Mouse (Mus musculus): Measurements from ENCODE around the gene Myrip. TPM values are rescaled to one million over a fixed set of nuclear protein-coding genes. Genes with fewer than 3 reads are reported as not detected.
"Not testable (repeated sequence)": the region's sequence is repeated elsewhere in the genome, so short reads cannot be mapped to it uniquely, and the experiment has no call there.

Gene Myrip
- polyA plus RNA-seq, 1 experiment from 2014 or later: 0.07 TPM

DNA sequence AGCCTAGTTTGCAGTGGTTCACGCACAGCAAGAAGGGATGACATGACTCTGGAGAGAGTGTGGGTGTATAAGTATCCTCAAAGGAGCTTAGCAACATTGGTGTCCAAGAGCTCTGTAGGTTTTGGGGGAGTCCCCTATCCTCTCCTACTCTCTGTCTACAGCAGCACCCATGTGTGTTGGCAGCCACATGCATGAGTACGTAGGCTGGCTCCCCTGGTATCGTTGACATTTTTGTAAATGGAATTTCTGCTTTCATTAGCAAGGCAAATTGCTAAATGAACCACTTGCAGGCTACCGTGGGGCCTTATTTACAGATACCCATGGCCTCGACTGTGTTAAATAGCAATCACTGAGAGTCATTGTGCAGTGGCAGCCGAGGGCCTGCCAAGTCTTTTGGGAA is 71.0 kb downstream of the Myrip start:
- WGBS: 85% methylated on average over 6 of the region's 6 CpGs
- no peak overlapping the region for H3K9ac ChIP-seq (ENCODE audit: low read length)
- DNase-seq (ENCODE audit: low spot score): no peak

DNA sequence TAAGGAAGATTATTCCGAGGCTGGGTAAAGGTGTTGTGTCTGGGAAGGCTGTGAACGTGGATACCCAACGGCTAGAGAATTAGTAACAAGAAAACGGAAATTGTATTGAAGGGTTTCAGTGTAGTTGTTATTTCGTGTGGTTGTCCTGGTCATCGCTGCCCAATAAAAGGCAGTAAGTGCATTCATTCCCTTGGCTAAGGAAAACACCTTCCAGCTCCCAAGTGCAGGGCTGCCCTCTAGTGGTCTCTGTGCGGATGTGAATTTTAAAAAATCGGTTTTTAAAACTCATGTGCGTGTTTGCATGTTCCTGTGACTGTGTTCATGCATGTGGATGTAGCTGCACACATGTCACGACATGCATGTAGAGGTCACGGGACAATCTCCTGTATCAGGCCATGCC is 76.4 kb downstream of the Myrip start:
- 36% methylated on average over 11 of the region's 11 CpGs for WGBS
- no peaks in the 10 kb centered on the region for H3K9me3 ChIP-seq (ENCODE audit: control insufficient read depth, low read length)
- no peaks in the 10 kb centered on the region for H3K27me3 ChIP-seq (ENCODE audit: control insufficient read depth, insufficient read depth, low read length)
- H3K36me3 ChIP-seq (ENCODE audit: control insufficient read depth, insufficient read depth, low read length): no peaks in the 10 kb centered on the region
- H3K4me3 ChIP-seq (ENCODE audit: low read depth, low read length): no peak overlapping the region
- H3K27ac ChIP-seq (replicated peaks; ENCODE audit: low read depth, low read length): no peak overlapping the region
- ATAC-seq (ENCODE audit: insufficient number of reproducible peaks, low FRiP score, low TSS enrichment, low read depth) (no peak), DNase-seq (ENCODE audit: low spot score) (peak; percentile 61)
- H3K4me2 ChIP-seq (ENCODE audit: low read depth, severe bottlenecking): no peak overlapping the region
- no peak overlapping the region for H3K9ac ChIP-seq (ENCODE audit: low read length)
- H3K4me1 ChIP-seq (ENCODE audit: control insufficient read depth, insufficient read depth, low read length): no peaks in the 10 kb centered on the region

More for the DNA sequence above, 71.0 kb downstream of the Myrip start:
- Histone ChIP-seq H3K9me3 (ENCODE audit: control insufficient read depth, low read length) (no peaks in the 10 kb centered on the region), H3K27me3 (ENCODE audit: control insufficient read depth, insufficient read depth, low read length) (no peaks in the 10 kb centered on the region), H3K4me1 (ENCODE audit: control insufficient read depth, insufficient read depth, low read length) (no peaks in the 10 kb centered on the region), H3K36me3 (ENCODE audit: control insufficient read depth, insufficient read depth, low read length) (no peaks in the 10 kb centered on the region), H3K4me3 (ENCODE audit: low read depth, low read length) (no peak overlapping the region), H3K27ac (replicated peaks; ENCODE audit: low read depth, low read length) (no peak overlapping the region), H3K4me2 (ENCODE audit: low read depth, severe bottlenecking) (no peak overlapping the region)
- ATAC-seq (ENCODE audit: insufficient number of reproducible peaks, low FRiP score, low TSS enrichment, low read depth): no peak

DNA sequence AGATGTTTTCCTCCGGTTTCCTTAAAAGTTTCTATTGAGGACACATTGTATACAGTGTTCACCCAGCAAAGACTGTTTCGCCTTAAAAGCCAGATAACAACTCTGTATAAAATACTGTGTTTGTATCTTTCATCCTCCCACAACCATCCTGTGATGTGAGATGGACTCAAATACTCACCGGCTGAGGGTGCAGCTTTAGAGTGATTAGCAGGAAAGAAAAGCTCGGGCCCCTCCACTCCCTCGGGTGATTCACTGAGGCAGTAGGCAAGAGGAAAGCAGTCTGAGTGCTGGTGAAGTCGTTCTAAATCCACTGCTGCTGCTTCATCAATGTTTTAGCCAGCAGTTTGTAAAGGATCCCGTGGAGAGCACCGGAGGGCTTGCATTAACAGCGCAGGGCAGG is 93.9 kb downstream of the Myrip start:
- Histone ChIP-seq H3K4me2 (ENCODE audit: low read depth, severe bottlenecking) (no peak overlapping the region), H3K27me3 (ENCODE audit: control insufficient read depth, insufficient read depth, low read length) (no peaks in the 10 kb centered on the region), H3K9me3 (ENCODE audit: control insufficient read depth, low read length) (no peaks in the 10 kb centered on the region), H3K27ac (replicated peaks; ENCODE audit: low read depth, low read length) (no peak overlapping the region), H3K9ac (ENCODE audit: low read length) (no peak overlapping the region), H3K36me3 (ENCODE audit: control insufficient read depth, insufficient read depth, low read length) (no peaks in the 10 kb centered on the region), H3K4me1 (ENCODE audit: control insufficient read depth, insufficient read depth, low read length) (no peaks in the 10 kb centered on the region), H3K4me3 (ENCODE audit: low read depth, low read length) (no peak overlapping the region)
- ATAC-seq (ENCODE audit: insufficient number of reproducible peaks, low FRiP score, low TSS enrichment, low read depth) (no peak), DNase-seq (ENCODE audit: low spot score) (no peak)
- WGBS: 50% methylated on average over 9 of the region's 9 CpGs

DNA sequence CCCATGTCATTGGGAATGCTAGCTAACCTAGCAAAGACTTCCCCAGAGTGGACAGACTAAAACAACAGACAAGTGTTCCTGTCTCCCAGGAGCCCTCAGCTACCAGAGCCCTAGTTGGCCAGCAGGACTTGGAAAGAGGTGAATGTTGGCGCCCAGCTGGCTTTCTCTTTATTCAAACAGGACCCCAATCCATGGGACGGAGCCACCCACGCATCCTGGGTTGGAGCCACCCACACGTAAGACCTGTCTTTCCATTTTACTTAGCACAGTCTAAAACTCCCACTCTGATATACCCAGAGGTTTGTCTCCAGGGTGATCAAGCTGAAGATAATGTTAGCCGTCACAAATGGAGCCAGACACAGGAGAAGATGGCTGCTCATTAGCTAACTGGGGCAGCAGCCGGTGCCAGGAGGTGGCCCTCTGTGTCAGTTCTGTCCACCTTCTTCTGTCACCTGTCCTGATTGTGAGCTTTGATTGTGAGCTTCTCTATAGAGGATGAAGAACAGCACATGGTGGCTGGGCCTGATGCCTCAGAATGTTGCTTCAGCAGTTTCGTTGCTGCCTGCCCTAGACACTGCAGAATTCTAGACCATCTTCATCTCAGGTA is 95.4 kb downstream of the Myrip start:
- no peak overlapping the region for H3K27ac ChIP-seq (replicated peaks; ENCODE audit: low read depth, low read length)
- 92% methylated on average over 7 of the region's 7 CpGs for WGBS

DNA sequence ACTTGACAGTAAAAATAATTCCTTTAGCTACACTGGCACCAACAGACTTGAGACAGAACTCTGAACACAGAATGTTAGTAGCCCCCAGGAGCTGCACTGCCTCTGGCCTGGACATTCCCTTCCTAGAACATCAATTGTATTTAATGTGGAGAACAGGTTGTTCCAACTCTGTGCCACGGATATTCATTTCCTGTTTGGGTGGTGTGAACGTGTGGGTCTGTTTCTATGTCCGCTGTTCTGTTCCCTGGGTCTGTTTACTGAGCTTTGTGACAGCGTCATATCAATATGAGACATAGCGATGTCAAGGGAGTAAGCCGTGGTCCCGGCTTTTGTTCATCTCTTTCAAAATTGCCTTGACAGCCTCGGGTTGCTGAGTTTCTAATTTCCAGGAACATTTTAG is 97.0 kb downstream of the Myrip start:
- no peak overlapping the region for H3K27ac ChIP-seq (replicated peaks; ENCODE audit: low read depth, low read length)
- no peaks in the 10 kb centered on the region for H3K27me3 ChIP-seq (ENCODE audit: control insufficient read depth, insufficient read depth, low read length)
- 86% methylated on average over 8 of the region's 8 CpGs for WGBS
- no peaks in the 10 kb centered on the region for H3K4me1 ChIP-seq (ENCODE audit: control insufficient read depth, insufficient read depth, low read length)
- no peak overlapping the region for H3K9ac ChIP-seq (ENCODE audit: low read length)
- no peak for DNase-seq (ENCODE audit: low spot score)
- no peak overlapping the region for H3K4me2 ChIP-seq (ENCODE audit: low read depth, severe bottlenecking)
- no peaks in the 10 kb centered on the region for H3K9me3 ChIP-seq (ENCODE audit: control insufficient read depth, low read length)
- no peaks in the 10 kb centered on the region for H3K36me3 ChIP-seq (ENCODE audit: control insufficient read depth, insufficient read depth, low read length)
- ATAC-seq (ENCODE audit: insufficient number of reproducible peaks, low FRiP score, low TSS enrichment, low read depth): no peak
- no peak overlapping the region for H3K4me3 ChIP-seq (ENCODE audit: low read depth, low read length)

More for the DNA sequence above, 95.4 kb downstream of the Myrip start:
- ATAC-seq (ENCODE audit: insufficient number of reproducible peaks, low FRiP score, low TSS enrichment, low read depth) (no peak), DNase-seq (ENCODE audit: low spot score) (no peak)
- H3K9me3 ChIP-seq (ENCODE audit: control insufficient read depth, low read length): no peaks in the 10 kb centered on the region
- H3K27me3 ChIP-seq (ENCODE audit: control insufficient read depth, insufficient read depth, low read length): no peaks in the 10 kb centered on the region
- no peak overlapping the region for H3K9ac ChIP-seq (ENCODE audit: low read length)
- H3K36me3 ChIP-seq (ENCODE audit: control insufficient read depth, insufficient read depth, low read length): no peaks in the 10 kb centered on the region
- no peak overlapping the region for H3K4me3 ChIP-seq (ENCODE audit: low read depth, low read length)
- no peak overlapping the region for H3K4me2 ChIP-seq (ENCODE audit: low read depth, severe bottlenecking)
- no peaks in the 10 kb centered on the region for H3K4me1 ChIP-seq (ENCODE audit: control insufficient read depth, insufficient read depth, low read length)

DNA sequence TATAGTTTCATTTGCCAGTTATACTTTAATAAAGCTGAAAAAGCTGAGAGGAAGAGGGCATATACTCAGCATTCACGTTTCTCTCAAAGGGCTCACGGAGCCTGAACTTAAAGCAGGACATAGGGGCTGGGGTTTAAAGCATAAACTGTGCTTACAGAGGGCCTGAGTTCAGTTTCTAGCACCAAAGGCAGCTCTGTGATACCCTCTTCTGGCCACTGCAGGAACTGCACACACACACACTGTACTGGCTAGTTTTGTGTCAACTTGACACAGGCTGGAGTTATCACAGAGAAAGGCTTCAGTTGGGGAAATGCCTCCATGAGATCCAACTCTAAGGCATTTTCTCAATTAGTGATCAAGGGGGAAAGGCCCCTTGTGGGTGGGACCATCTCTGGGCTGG is 98.2 kb downstream of the Myrip start:
- WGBS: 88% methylated on average over 2 of the region's 2 CpGs
- not testable (repeated sequence) for DNase-seq (ENCODE audit: low spot score); H3K4me2 ChIP-seq (ENCODE audit: low read depth, severe bottlenecking); ATAC-seq (ENCODE audit: insufficient number of reproducible peaks, low FRiP score, low TSS enrichment, low read depth); H3K9ac ChIP-seq (ENCODE audit: low read length); H3K36me3 ChIP-seq (ENCODE audit: control insufficient read depth, insufficient read depth, low read length); H3K27ac ChIP-seq (replicated peaks; ENCODE audit: low read depth, low read length); H3K9me3 ChIP-seq (ENCODE audit: control insufficient read depth, low read length); H3K27me3 ChIP-seq (ENCODE audit: control insufficient read depth, insufficient read depth, low read length); H3K4me1 ChIP-seq (ENCODE audit: control insufficient read depth, insufficient read depth, low read length); H3K4me3 ChIP-seq (ENCODE audit: low read depth, low read length)

DNA sequence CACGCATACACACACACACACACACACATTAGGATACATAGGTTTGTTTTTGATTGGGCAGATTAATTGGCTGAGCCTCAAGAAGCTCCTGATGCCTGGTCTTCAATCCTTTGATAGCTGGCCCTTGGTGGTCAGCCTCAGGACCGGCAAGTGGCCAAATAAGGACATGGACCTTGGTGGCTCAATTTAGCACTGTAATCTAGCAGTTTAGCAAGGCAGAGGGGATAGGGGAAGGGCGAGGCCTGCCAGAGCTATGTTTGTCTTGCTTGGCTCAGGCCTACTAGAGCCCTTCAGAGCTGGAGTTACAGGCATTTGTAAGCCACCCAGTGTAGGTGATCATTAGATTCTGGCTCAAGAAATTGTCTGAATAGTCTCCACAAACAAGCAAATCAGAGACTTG is 101.1 kb downstream of the Myrip start:
- H3K4me2 ChIP-seq (ENCODE audit: low read depth, severe bottlenecking): no peak overlapping the region
- no peaks in the 10 kb centered on the region for H3K27me3 ChIP-seq (ENCODE audit: control insufficient read depth, insufficient read depth, low read length)
- H3K4me1 ChIP-seq (ENCODE audit: control insufficient read depth, insufficient read depth, low read length): no peaks in the 10 kb centered on the region
- H3K4me3 ChIP-seq (ENCODE audit: low read depth, low read length): no peak overlapping the region
- 78% methylated on average over 3 of the region's 3 CpGs for WGBS
- no peak overlapping the region for H3K27ac ChIP-seq (replicated peaks; ENCODE audit: low read depth, low read length)
- H3K9me3 ChIP-seq (ENCODE audit: control insufficient read depth, low read length): no peaks in the 10 kb centered on the region
- H3K36me3 ChIP-seq (ENCODE audit: control insufficient read depth, insufficient read depth, low read length): no peaks in the 10 kb centered on the region
- ATAC-seq (ENCODE audit: insufficient number of reproducible peaks, low FRiP score, low TSS enrichment, low read depth) (no peak), DNase-seq (ENCODE audit: low spot score) (no peak)
- no peak overlapping the region for H3K9ac ChIP-seq (ENCODE audit: low read length)

DNA sequence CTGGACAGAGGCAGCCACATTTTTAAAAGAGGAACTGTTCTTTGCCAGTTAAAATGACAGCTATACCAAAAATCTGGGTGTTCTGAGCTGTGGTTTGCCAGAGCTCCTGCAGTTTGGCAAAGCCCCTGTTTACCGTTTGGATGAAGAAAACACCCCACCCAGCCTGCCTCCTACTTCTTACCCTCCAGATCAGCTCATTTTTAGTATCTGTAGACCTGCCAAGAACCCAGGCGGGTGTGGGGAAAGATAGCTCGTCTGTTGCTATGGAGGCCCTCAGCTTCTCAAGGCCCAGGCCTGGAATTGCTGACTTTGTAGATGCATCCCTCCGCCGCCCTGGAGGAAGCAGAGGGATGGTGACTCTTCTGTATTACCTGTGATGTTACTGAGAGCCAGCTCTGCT is 102.3 kb downstream of the Myrip start:
- Histone ChIP-seq H3K4me2 (ENCODE audit: low read depth, severe bottlenecking) (no peak overlapping the region), H3K4me3 (ENCODE audit: low read depth, low read length) (no peak overlapping the region), H3K9me3 (ENCODE audit: control insufficient read depth, low read length) (no peaks in the 10 kb centered on the region), H3K9ac (ENCODE audit: low read length) (no peak overlapping the region), H3K4me1 (ENCODE audit: control insufficient read depth, insufficient read depth, low read length) (no peaks in the 10 kb centered on the region), H3K27ac (replicated peaks; ENCODE audit: low read depth, low read length) (no peak overlapping the region), H3K27me3 (ENCODE audit: control insufficient read depth, insufficient read depth, low read length) (no peaks in the 10 kb centered on the region), H3K36me3 (ENCODE audit: control insufficient read depth, insufficient read depth, low read length) (no peaks in the 10 kb centered on the region)
- DNase-seq (ENCODE audit: low spot score): no peak
- no peak for ATAC-seq (ENCODE audit: insufficient number of reproducible peaks, low FRiP score, low TSS enrichment, low read depth)
- WGBS: 70% methylated on average over 5 of the region's 5 CpGs

DNA sequence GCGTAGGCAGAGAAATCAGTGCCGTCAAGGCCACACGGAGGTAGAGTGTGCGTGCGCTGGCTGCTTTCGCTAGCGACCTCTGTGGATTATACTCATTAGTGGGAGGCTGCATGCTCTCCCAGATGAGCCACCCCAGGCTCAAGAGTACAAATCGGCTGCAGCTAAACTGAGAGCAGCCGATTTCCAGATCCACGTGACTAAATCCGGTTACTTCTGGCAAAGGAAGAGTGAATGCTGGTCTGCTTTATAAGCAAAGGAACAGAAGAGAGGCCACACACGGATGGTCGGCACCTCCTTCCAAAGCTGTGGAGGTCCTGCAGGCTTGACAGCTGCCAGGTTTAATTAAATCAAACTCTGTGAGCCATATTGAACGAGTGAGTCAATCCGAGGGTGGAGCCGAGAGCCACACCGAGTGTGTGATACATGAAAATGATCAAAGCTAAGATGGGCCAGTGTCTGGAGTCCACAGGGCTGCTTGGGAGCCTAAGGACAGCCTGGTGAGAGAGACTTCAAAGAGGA is 108.4 kb downstream of the Myrip start:
- no peak overlapping the region for H3K9ac ChIP-seq (ENCODE audit: low read length)
- DNase-seq (ENCODE audit: low spot score) (no peak), ATAC-seq (ENCODE audit: insufficient number of reproducible peaks, low FRiP score, low TSS enrichment, low read depth) (no peak)
- H3K36me3 ChIP-seq (ENCODE audit: control insufficient read depth, insufficient read depth, low read length): no peaks in the 10 kb centered on the region
- H3K9me3 ChIP-seq (ENCODE audit: control insufficient read depth, low read length): no peaks in the 10 kb centered on the region
- H3K27me3 ChIP-seq (ENCODE audit: control insufficient read depth, insufficient read depth, low read length): no peaks in the 10 kb centered on the region
- no peak overlapping the region for H3K4me2 ChIP-seq (ENCODE audit: low read depth, severe bottlenecking)
- H3K4me3 ChIP-seq (ENCODE audit: low read depth, low read length): no peak overlapping the region
- H3K27ac ChIP-seq (replicated peaks; ENCODE audit: low read depth, low read length): no peak overlapping the region
- no peaks in the 10 kb centered on the region for H3K4me1 ChIP-seq (ENCODE audit: control insufficient read depth, insufficient read depth, low read length)
- 81% methylated on average over 17 of the region's 17 CpGs for WGBS

Measured in limb, embryonic 11.5 days (tissue).